Mouse (Mus musculus) forebrain, embryonic 14.5 days (tissue): Measurements from ENCODE around the gene Susd2. TPM values are rescaled to one million over a fixed set of nuclear protein-coding genes. Genes with fewer than 3 reads are reported as not detected.

Source experiments
- ATAC-seq: fragments of 200-750 bp; cut with Nextera tagmentation; 2 replicates; pipeline ENCODE4 v1.8.0; 2017; ENCODE audit warnings: mild to moderate bottlenecking, moderate library complexity
- DNase-seq: peaks from one replicate; pipeline ENCODE4 v3.0.0-alpha.2; 2015; ENCODE audit warnings: low spot score
- H3K27ac ChIP-seq: fragments of 300-500 bp; sonication (generic); 2 replicates; pipeline ENCODE4 v1.5.1; 2014; ENCODE audit warnings: low read depth, mild to moderate bottlenecking, control low read depth, low read length, moderate library complexity
- H3K27me3 ChIP-seq: fragments of 300-500 bp; sonication (generic); replicated peaks from 2 replicates; pipeline ENCODE4 v1.6.1; 2014; ENCODE audit warnings: low read length, control low read depth, mixed read lengths; ENCODE audit not compliant: control insufficient read depth, insufficient read depth
- H3K36me3 ChIP-seq: fragments of 300-500 bp; sonication (generic); 2 replicates; pipeline ENCODE4 v1.6.1; 2014; ENCODE audit warnings: low read length, control low read depth; ENCODE audit not compliant: control insufficient read depth, insufficient read depth
- H3K4me1 ChIP-seq: fragments of 300-500 bp; sonication (generic); 2 replicates; pipeline ENCODE4 v1.6.1; 2014; ENCODE audit warnings: antibody characterized with exemption, low read length, control low read depth; ENCODE audit not compliant: control insufficient read depth, insufficient read depth
- H3K4me2 ChIP-seq: fragments of 300-500 bp; sonication (generic); 2 replicates; pipeline ENCODE4 v1.6.1; 2014; ENCODE audit warnings: mild to moderate bottlenecking, control low read depth, low read length
- H3K4me3 ChIP-seq: fragments of 300-500 bp; sonication (generic); 2 replicates; pipeline ENCODE4 v1.5.1; 2014; ENCODE audit warnings: low read depth, low read length, control low read depth
- H3K9ac ChIP-seq: fragments of 300-500 bp; sonication (generic); 2 replicates; pipeline ENCODE4 v1.6.1; 2014; ENCODE audit warnings: mild to moderate bottlenecking, low read length, control low read depth, moderate library complexity
- H3K9me3 ChIP-seq: fragments of 300-500 bp; sonication (generic); replicated peaks from 2 replicates; pipeline ENCODE4 v1.6.1; 2016; ENCODE audit warnings: low read length, control low read depth, mixed read lengths; ENCODE audit not compliant: control insufficient read depth
- WGBS: fragments of 180-500 bp; shearing (Covaris S2); extraction: QIAGEN DNeasy Blood & Tissue Kit; methylation state at CpG from one replicate; pipeline ENCODE4 v1.1.7; 2014; 5-methylcytosine and 5-hydroxymethylcytosine counted together
- polyA plus RNA-seq: library from polyadenylated mRNA; unstranded; fragments of >200 nt; fragmentation: Nextera tagmentation; extraction: Ambion mirVana; gene quantifications from 2 replicates; pipeline ENCODE4 v1.2.1, GENCODE M21; 2014

Susd2 gene
- polyA plus RNA-seq, 1 experiment from 2014 or later, result 1.3 TPM

GRCm38 (mm10) chr10:75636084-75636786 lies 7.6 kb downstream of the Susd2 start:
- Histone ChIP-seq H3K9me3 (no peaks in the 10 kb centered on the region), H3K9ac (no peak overlapping the region), H3K4me2 (no peak overlapping the region), H3K4me1 (no peaks in the 10 kb centered on the region), H3K27me3 (no peaks in the 10 kb centered on the region), H3K36me3 (no peaks in the 10 kb centered on the region), H3K4me3 (no peak overlapping the region), H3K27ac (no peak overlapping the region)
- DNase-seq (no peak), ATAC-seq (0 out of 2 replicates have a peak, but pooled peaks have one; percentile 10)
- 94% methylated on average over 12 of the region's 12 CpGs for WGBS

DNA sequence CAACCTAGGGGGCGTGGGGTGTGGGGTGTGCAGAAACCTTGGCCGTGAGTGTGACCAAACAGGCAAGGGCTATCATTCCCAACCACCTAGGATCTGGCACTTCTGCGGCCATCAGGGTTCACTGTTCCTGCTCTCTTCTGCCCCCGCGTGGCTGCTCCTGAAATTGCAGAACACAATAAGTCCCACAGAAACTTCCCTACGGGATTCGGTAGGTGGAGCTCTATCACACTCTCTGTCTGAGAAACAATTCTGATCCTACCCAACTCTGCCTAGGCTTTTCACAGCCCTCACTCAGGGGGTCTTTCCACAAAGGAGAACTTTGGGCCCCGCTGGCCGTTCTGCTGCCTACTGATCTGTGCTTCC lies 8.1 kb downstream of the Susd2 start:
- H3K9me3 ChIP-seq, result no peaks in the 10 kb centered on the region
- ATAC-seq, result peak; percentile 44; the same call in 1 of the 2 replicates

DNA sequence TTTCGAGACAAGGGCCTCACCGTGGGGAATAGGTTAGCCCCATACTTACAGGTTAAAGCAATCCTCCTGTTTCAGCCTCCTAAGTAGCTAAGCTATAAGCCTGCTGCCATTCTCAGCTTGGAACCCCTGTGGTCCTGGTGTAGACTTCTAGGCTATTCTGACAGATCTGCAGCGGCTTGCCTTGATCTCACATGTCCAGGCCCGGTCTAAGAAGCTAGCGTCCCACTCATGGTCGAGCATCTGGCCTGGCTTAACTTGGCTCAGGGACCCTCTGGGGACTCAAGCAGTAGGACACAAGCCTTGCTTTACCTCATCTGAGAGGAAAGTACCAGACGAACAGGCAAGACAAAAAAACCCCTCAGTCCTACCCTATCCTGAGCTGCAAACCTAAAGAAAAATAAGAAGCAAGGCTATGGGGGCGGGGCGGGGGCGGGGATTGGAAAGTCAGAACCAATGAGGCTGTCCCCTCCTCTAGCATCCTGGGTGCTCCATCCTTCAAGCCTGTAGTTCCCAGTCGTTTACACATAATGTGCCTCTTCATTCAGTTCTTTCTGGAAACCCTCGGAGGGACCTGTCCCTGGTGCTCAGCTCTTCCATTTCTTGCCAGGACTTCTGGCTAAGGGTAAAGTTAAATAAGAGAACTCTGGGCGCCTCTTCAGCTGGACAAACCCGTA lies 8.7 kb downstream of the Susd2 start:
- Histone ChIP-seq H3K4me2 (no peak overlapping the region), H3K36me3 (no peaks in the 10 kb centered on the region), H3K27ac (no peak overlapping the region), H3K4me3 (no peak overlapping the region), H3K9ac (no peak overlapping the region), H3K9me3 (no peaks in the 10 kb centered on the region), H3K27me3 (no peaks in the 10 kb centered on the region), H3K4me1 (no peaks in the 10 kb centered on the region)
- ATAC-seq, result 0 out of 2 replicates have a peak, but pooled peaks have one; percentile 5
- 67% methylated on average over 14 of the region's 14 CpGs for WGBS
- no peak for DNase-seq

More for the DNA sequence above, 8.1 kb downstream of the Susd2 start:
- Histone ChIP-seq H3K27ac (no peak overlapping the region), H3K36me3 (no peaks in the 10 kb centered on the region), H3K9ac (no peak overlapping the region), H3K4me1 (no peaks in the 10 kb centered on the region), H3K4me2 (no peak overlapping the region), H3K4me3 (no peak overlapping the region), H3K27me3 (no peaks in the 10 kb centered on the region)
- WGBS, result 4% methylated on average over 9 of the region's 9 CpGs
- DNase-seq, result peak; percentile 82

DNA sequence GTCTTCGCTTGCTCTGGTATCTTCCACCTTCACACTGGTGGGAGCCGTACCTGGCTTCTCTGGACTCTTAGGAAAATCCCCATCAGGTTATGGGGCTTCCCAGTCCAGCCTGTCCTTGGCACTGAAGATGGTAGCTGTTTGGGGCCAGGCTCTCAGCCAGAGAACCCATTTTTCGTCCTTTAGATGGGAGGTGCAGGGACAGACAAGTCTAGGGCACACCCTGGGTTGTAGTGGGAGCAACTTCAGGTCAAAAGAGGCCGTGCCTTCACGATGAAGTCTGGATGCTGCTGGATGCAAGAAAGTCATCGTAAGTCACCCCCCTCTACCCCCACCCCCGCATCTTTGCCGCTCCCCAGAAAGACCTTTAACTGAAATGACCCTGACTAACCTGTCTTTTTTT lies 9.2 kb downstream of the Susd2 start:
- no peaks in the 10 kb centered on the region for H3K27me3 ChIP-seq
- 95% methylated on average over 8 of the region's 8 CpGs for WGBS
- no peak overlapping the region for H3K9ac ChIP-seq
- ATAC-seq (no peak), DNase-seq (no peak)
- no peak overlapping the region for H3K4me2 ChIP-seq
- H3K9me3 ChIP-seq, result no peaks in the 10 kb centered on the region
- H3K36me3 ChIP-seq, result no peaks in the 10 kb centered on the region
- H3K4me3 ChIP-seq, result no peak overlapping the region
- no peak overlapping the region for H3K27ac ChIP-seq
- no peaks in the 10 kb centered on the region for H3K4me1 ChIP-seq

GRCm38 (mm10) chr10:75633576-75634139 lies 10.2 kb downstream of the Susd2 start:
- Histone ChIP-seq H3K9ac (no peak overlapping the region), H3K4me2 (no peak overlapping the region), H3K9me3 (no peaks in the 10 kb centered on the region), H3K36me3 (no peaks in the 10 kb centered on the region), H3K27ac (no peak overlapping the region), H3K4me3 (no peak overlapping the region), H3K27me3 (no peaks in the 10 kb centered on the region), H3K4me1 (no peaks in the 10 kb centered on the region)
- ATAC-seq, result no peak
- WGBS, result 78% methylated on average over 13 of the region's 14 CpGs
- no peak for DNase-seq

DNA sequence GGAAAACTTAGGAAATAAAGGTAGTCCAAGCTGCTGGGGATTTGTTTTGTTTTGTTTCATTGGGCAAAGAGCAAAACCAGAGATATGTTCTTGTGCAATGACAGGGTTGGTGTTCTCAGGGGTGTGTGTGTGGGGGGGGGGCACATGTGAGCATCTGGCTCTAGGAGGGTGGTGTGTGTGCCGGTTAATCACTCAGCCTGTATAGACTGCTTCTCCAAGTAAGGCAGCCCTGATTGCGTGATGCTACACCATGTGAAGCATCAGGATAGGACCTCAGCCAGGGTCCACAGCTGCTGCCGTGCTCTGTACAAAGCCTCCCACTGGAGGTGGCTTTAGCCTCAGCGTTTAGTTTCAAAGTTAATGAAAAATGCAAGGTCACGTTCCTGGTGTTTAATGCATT lies 10.8 kb downstream of the Susd2 start:
- 88% methylated on average over 5 of the region's 5 CpGs for WGBS
- Histone ChIP-seq H3K4me3 (no peak overlapping the region), H3K9ac (no peak overlapping the region), H3K27me3 (no peaks in the 10 kb centered on the region), H3K36me3 (no peaks in the 10 kb centered on the region), H3K9me3 (no peaks in the 10 kb centered on the region), H3K27ac (no peak overlapping the region), H3K4me1 (no peaks in the 10 kb centered on the region), H3K4me2 (no peak overlapping the region)
- DNase-seq (no peak), ATAC-seq (no peak)

DNA sequence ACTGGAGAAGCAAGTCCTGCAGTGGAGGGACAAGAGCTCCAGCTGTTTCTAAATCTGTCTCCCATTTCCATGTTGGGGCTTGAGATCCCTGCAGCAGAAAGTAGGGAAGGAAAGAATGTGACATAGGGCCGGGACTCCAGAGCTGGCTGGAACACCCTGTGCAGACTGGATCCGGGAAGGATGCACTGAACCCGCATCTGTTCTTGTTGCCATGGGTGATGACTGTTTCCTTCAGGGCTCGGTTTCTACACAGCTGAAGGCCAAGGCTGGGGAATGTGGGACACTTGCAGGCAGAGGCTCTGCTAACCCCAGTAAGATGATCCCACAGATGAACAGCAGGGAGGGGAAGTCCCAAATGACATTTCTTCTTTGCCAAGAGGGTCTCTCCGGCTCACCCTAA lies 11.2 kb downstream of the Susd2 start:
- no peaks in the 10 kb centered on the region for H3K36me3 ChIP-seq
- 66% methylated on average over 5 of the region's 5 CpGs for WGBS
- no peak overlapping the region for H3K27ac ChIP-seq
- H3K9ac ChIP-seq, result no peak overlapping the region
- ATAC-seq (no peak), DNase-seq (peak; percentile 21)
- H3K4me2 ChIP-seq, result no peak overlapping the region
- H3K9me3 ChIP-seq, result no peaks in the 10 kb centered on the region
- H3K4me1 ChIP-seq, result no peaks in the 10 kb centered on the region
- no peak overlapping the region for H3K4me3 ChIP-seq
- H3K27me3 ChIP-seq, result no peaks in the 10 kb centered on the region

DNA sequence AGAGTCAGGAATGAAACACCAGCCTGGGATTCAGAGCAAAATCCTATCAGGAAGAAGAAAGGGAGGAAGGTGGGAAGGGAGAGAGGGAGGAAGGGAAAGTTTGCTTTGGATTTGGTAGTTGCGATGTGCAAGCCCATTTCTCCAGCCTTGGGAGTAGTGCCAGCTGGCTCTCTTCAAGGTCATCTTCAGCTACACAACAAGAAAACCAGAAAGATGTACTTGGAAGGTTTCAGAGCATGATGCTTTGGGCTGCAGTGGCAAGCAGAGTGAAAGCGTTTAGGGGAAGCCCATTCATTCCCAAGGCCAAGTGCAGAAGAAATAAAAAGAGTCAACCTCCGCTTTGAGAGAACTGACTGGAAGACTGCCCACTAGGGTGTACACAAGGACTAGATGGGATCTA lies 16.3 kb downstream of the Susd2 start:
- H3K9me3 ChIP-seq, result no peaks in the 10 kb centered on the region
- 75% methylated on average over 3 of the region's 3 CpGs for WGBS
- no peaks in the 10 kb centered on the region for H3K36me3 ChIP-seq
- no peak overlapping the region for H3K9ac ChIP-seq
- DNase-seq (peak; percentile 41), ATAC-seq (no peak)
- no peak overlapping the region for H3K27ac ChIP-seq
- no peak overlapping the region for H3K4me2 ChIP-seq
- no peaks in the 10 kb centered on the region for H3K4me1 ChIP-seq
- no peaks in the 10 kb centered on the region for H3K27me3 ChIP-seq
- H3K4me3 ChIP-seq, result no peak overlapping the region

DNA sequence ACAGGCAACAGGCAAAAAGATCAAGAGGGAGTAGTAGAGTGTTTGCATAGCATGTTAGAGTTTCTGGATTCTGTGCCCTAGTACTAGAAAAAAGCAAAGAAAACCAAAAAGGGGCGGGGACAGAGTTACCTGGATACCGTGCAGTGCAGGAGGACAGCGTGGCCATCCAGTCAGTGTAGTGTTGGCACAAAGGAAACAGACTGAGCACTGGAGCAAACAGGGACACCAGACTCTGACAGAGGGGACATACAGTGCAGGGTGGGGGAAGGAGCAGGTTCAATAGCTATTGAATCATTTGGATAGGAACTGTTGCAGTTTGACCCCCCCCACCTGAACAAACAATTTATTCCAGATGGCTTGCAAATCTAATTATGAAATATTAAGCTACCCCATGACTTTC lies 16.8 kb downstream of the Susd2 start:
- 59% methylated on average over 3 of the region's 3 CpGs for WGBS
- no peaks in the 10 kb centered on the region for H3K4me1 ChIP-seq
- no peak overlapping the region for H3K4me3 ChIP-seq
- no peaks in the 10 kb centered on the region for H3K9me3 ChIP-seq
- H3K27ac ChIP-seq, result no peak overlapping the region
- DNase-seq (no peak), ATAC-seq (no peak)
- no peaks in the 10 kb centered on the region for H3K27me3 ChIP-seq
- no peaks in the 10 kb centered on the region for H3K36me3 ChIP-seq
- no peak overlapping the region for H3K9ac ChIP-seq
- H3K4me2 ChIP-seq, result no peak overlapping the region
